Mouse (Mus musculus) liver, embryonic 11.5 days (tissue): ENCODE data around the gene Tmprss11c. TPM values are rescaled to one million over a fixed set of nuclear protein-coding genes. Genes with fewer than 3 reads are reported as not detected.

Source experiments
- ATAC-seq: fragments of 200-750 bp; cut with Nextera tagmentation; replicated peaks from 2 replicates; pipeline ENCODE4 v1.8.0; 2017; ENCODE audit warnings: moderate number of reproducible peaks, mild to moderate bottlenecking, moderate TSS enrichment, moderate library complexity; ENCODE audit not compliant: low FRiP score
- DNase-seq: peaks from one replicate; pipeline ENCODE4 v3.0.0-alpha.2; 2017; ENCODE audit warnings: low spot score
- H3K27ac ChIP-seq: fragments of 300-500 bp; sonication (generic); 2 replicates; pipeline ENCODE4 v1.5.1; 2014; ENCODE audit warnings: mild to moderate bottlenecking, low read depth, low read length, control low read depth
- H3K27me3 ChIP-seq: fragments of 300-500 bp; sonication (generic); replicated peaks from 2 replicates; pipeline ENCODE4 v1.6.1; 2014; ENCODE audit warnings: low read length, mixed read lengths; ENCODE audit not compliant: control insufficient read depth, insufficient read depth
- H3K36me3 ChIP-seq: fragments of 300-500 bp; sonication (generic); 2 replicates; pipeline ENCODE4 v1.6.1; 2014; ENCODE audit warnings: mild to moderate bottlenecking, low read length, moderate library complexity, mixed read lengths; ENCODE audit not compliant: control insufficient read depth, insufficient read depth
- H3K4me1 ChIP-seq: fragments of 300-500 bp; sonication (generic); replicated peaks from 2 replicates; pipeline ENCODE4 v1.6.1; 2014; ENCODE audit warnings: low read length, mixed read lengths; ENCODE audit not compliant: control insufficient read depth, insufficient read depth
- H3K4me2 ChIP-seq: fragments of 300-500 bp; sonication (generic); 2 replicates; pipeline ENCODE4 v1.6.1; 2014; ENCODE audit warnings: mild to moderate bottlenecking, control low read depth, moderate library complexity
- H3K4me3 ChIP-seq: fragments of 300-500 bp; sonication (generic); 2 replicates; pipeline ENCODE4 v1.5.1; 2014; ENCODE audit warnings: low read depth, low read length, control low read depth
- H3K9ac ChIP-seq: fragments of 300-500 bp; sonication (generic); 2 replicates; pipeline ENCODE4 v1.6.1; 2014; ENCODE audit warnings: low read depth, low read length, control low read depth
- H3K9me3 ChIP-seq: fragments of 300-500 bp; sonication (generic); 2 replicates; pipeline ENCODE4 v1.6.1; 2016; ENCODE audit warnings: low read length, inconsistent platforms, mixed read lengths; ENCODE audit not compliant: control insufficient read depth
- WGBS: fragments of 180-500 bp; shearing (Covaris S2); extraction: QIAGEN DNeasy Blood & Tissue Kit; methylation state at CpG from one replicate; pipeline ENCODE4 v1.1.7; 2014; 5-methylcytosine and 5-hydroxymethylcytosine counted together
- polyA plus RNA-seq: library from polyadenylated mRNA; unstranded; fragments of >200 nt; fragmentation: Nextera tagmentation; extraction: Ambion mirVana; gene quantifications from 2 replicates; pipeline ENCODE4 v1.2.1, GENCODE M21; 2014

Gene Tmprss11c
- polyA plus RNA-seq, 1 experiment from 2014 or later, result not detected

- ATAC-seq, result no peak
- Histone ChIP-seq H3K36me3 (no peaks in the 10 kb centered on the region), H3K27me3 (no peaks in the 10 kb centered on the region), H3K4me3 (no peak within 1 kb of the TSS), H3K27ac (no peak within 1 kb of the TSS), H3K4me2 (no peak within 1 kb of the TSS), H3K9ac (no peak within 1 kb of the TSS), H3K4me1 (no peaks in the 10 kb centered on the region), H3K9me3 (no peaks in the 10 kb centered on the region)
- WGBS, result 87% methylated on average over 10 of the region's 10 CpGs
- no peak for DNase-seq
Observed at GRCm38 (mm10) chr5:86197801-86198200, 91.3 kb downstream of the Tmprss11c start, which contains the start of gene Gnrhr. TSS of gene Gnrhr (minus strand) at chr5:86197901.

GRCm38 (mm10) chr5:86191356-86191755 lies 97.8 kb downstream of the Tmprss11c start:
- no peak for DNase-seq
- H3K27ac ChIP-seq, result no peak overlapping the region
- H3K4me1 ChIP-seq, result no peaks in the 10 kb centered on the region
- H3K4me2 ChIP-seq, result no peak overlapping the region
- no peaks in the 10 kb centered on the region for H3K9me3 ChIP-seq
- H3K27me3 ChIP-seq, result no peaks in the 10 kb centered on the region
- H3K36me3 ChIP-seq, result no peaks in the 10 kb centered on the region
- H3K4me3 ChIP-seq, result no peak overlapping the region
- peak; percentile 18; the same call in 1 of the 2 replicates for ATAC-seq
- 19% methylated on average over 4 of the region's 4 CpGs for WGBS
- no peak overlapping the region for H3K9ac ChIP-seq

- 21% methylated on average over 5 of the region's 5 CpGs for WGBS
- H3K9ac ChIP-seq, result no peak overlapping the region
- no peaks in the 10 kb centered on the region for H3K4me1 ChIP-seq
- H3K4me3 ChIP-seq, result no peak overlapping the region
- DNase-seq (no peak), ATAC-seq (peak; percentile 58; the same call in 1 of the 2 replicates)
- H3K27me3 ChIP-seq, result no peaks in the 10 kb centered on the region
- H3K27ac ChIP-seq, result no peak overlapping the region
- no peak overlapping the region for H3K4me2 ChIP-seq
- H3K9me3 ChIP-seq, result no peaks in the 10 kb centered on the region
- H3K36me3 ChIP-seq, result no peaks in the 10 kb centered on the region
Observed at GRCm38 (mm10) chr5:86190770-86191169, 98.3 kb downstream of the Tmprss11c start.

GRCm38 (mm10) chr5:86190290-86190689 lies 98.8 kb downstream of the Tmprss11c start:
- H3K9me3 ChIP-seq, result no peaks in the 10 kb centered on the region
- no peaks in the 10 kb centered on the region for H3K36me3 ChIP-seq
- no peaks in the 10 kb centered on the region for H3K4me1 ChIP-seq
- H3K27ac ChIP-seq, result no peak overlapping the region
- H3K27me3 ChIP-seq, result no peaks in the 10 kb centered on the region
- no peak for DNase-seq
- no peak overlapping the region for H3K9ac ChIP-seq
- no peak overlapping the region for H3K4me2 ChIP-seq
- ATAC-seq, result no peak
- H3K4me3 ChIP-seq, result no peak overlapping the region
- 45% methylated on average over 15 of the region's 15 CpGs for WGBS

DNA sequence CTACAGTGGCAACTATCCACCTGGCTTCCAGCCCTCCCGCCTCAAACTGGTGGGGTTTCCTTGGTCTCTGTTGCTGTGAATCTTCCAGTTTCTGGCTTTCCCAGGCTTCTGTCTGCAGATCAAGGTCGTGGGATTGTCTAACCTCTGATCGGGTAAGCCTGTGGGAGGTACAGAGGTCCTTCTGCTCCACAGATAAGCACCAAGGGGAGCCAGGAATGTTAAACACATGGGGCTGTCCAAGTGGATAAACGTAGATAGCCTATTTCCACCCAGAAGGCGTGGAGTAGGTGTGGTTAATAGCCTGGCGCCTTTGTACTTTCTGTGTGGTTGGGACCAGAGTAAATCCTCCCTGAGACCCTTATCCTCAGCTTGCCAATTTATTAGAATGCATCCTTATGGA lies 101.7 kb downstream of the Tmprss11c start:
- ATAC-seq (no peak), DNase-seq (no peak)
- H3K4me1 ChIP-seq, result no peaks in the 10 kb centered on the region
- no peaks in the 10 kb centered on the region for H3K27me3 ChIP-seq
- no peaks in the 10 kb centered on the region for H3K9me3 ChIP-seq
- H3K9ac ChIP-seq, result no peak overlapping the region
- no peak overlapping the region for H3K27ac ChIP-seq
- H3K4me3 ChIP-seq, result no peak overlapping the region
- H3K36me3 ChIP-seq, result no peaks in the 10 kb centered on the region
- WGBS, result 61% methylated on average over 6 of the region's 6 CpGs
- H3K4me2 ChIP-seq, result no peak overlapping the region

Other genes with a start within 250 kb of the Tmprss11c start
- 25.7 and 25.8 TPM in 2 replicates for gene Cenpc1, start 223.7 kb downstream of the Tmprss11c start, polyA plus RNA-seq
- 2.0 and 2.6 TPM in 2 replicates for gene Stap1, start 217.6 kb downstream of the Tmprss11c start, polyA plus RNA-seq
- 14.7 and 16.0 TPM in 2 replicates for gene Uba6, start 116.5 kb downstream of the Tmprss11c start, polyA plus RNA-seq
- gene Gnrhr, start 91.4 kb downstream of the Tmprss11c start, polyA plus RNA-seq, result not detected in 2 replicates
- gene Tmprss11d, start 84.1 kb upstream of the Tmprss11c start, polyA plus RNA-seq, result not detected in 2 replicates
- gene Tmprss11a, start 179.7 kb upstream of the Tmprss11c start, polyA plus RNA-seq, result not detected in 2 replicates
- gene Tmprss11g, start 229.3 kb upstream of the Tmprss11c start, polyA plus RNA-seq, result not detected in 2 replicates